Mouse (Mus musculus) bone marrow macrophage, adult 2 months (primary cell): ENCODE results near the gene Arhgef3.

Experiments used
- CTCF ChIP-seq: IDR thresholded peaks from 2 replicates; pipeline ENCODE4 v1.5.1; 2012; ENCODE audit warnings: low read depth, mild to moderate bottlenecking, low read length, moderate library complexity
- POLR2A ChIP-seq: IDR thresholded peaks from 2 replicates; pipeline ENCODE4 v1.6.1; 2012; ENCODE audit warnings: mild to moderate bottlenecking, low read depth, low read length, borderline replicate concordance

DNA sequence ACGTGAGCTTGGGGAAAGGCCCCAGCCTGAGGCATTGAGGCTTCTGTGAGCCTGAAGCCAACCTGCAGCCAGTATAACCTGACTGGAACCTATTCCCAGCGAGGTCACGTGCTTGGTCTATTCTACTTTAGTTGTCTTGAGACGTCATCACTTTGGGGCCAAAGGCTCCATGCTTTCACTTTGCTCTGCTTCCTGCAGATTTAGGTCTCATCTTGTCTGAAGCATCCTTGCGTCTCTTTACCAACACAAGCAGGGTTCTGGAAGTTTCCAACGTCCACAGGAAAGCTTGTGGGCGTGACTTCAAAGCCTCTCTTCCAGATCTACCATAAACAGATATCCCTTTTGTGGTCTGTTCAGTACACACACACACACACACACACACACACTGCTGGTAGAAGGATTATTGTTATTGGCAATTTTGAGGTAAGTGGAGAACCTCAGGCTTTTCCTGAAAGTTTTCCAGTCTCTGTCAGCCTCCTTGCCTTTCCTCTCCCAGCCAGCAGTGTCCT is 135.6 kb downstream of the Arhgef3 start:
- TF ChIP-seq POLR2A: no peak
- no peak for TF ChIP-seq CTCF
